Mouse (Mus musculus) adrenal gland, adult 18-20 months (tissue): ENCODE measurements around the gene Car10. TPM values are rescaled to one million over a fixed set of nuclear protein-coding genes. Genes with fewer than 3 reads are reported as not detected.
"Not testable (repeated sequence)": the region's sequence is repeated elsewhere in the genome, so short reads cannot be mapped to it uniquely, and the experiment has no call there.

Experiments used
- DNase-seq, 2 experiments: peaks; one replicate each; pipeline ENCODE4 v3.0.0; 2021 to 2022; ENCODE audit warnings: low spot score in 2 of 2
- total RNA-seq, 2 experiments: library from RNA; stranded (reverse); gene quantifications; 1 replicate in 1 of 2; 2 replicates in 1 of 2; pipeline ENCODE4 v1.2.3; 2021

Gene Car10
- total RNA-seq, 2 experiments from 2014 or later: 0.17 TPM; not detected in 1

DNA sequence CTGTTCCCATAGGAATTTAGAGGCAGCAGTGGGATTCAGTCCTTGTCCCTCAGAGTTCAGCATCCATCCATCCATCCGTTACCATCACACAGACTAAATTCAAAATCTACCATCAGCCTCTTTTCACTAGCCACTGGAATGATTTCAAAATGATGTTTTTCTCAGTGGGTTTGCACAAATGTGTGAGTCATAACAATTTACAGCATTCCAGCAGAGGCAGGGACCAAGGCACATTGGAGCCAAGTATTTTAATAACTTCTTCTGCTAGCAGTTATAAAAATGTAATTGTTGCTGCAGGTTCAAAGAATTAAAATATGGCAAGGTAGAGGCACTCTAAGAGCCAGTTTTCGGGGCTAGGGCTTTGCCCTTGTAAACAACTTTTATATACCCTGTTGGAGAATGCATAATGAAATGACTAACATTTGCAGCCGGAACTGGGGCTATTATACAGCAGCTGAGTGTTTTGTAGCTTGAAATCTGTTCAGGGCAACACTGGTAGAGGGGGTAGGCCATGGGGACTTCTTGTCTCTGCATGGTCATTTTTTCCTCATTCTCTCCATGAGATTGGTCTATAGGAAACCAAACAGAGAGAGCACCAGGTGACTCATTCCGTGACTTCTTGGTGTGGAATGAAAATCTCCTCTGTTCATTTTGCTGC, 276.0 kb downstream of the Car10 start:
- no peak for DNase-seq

DNA sequence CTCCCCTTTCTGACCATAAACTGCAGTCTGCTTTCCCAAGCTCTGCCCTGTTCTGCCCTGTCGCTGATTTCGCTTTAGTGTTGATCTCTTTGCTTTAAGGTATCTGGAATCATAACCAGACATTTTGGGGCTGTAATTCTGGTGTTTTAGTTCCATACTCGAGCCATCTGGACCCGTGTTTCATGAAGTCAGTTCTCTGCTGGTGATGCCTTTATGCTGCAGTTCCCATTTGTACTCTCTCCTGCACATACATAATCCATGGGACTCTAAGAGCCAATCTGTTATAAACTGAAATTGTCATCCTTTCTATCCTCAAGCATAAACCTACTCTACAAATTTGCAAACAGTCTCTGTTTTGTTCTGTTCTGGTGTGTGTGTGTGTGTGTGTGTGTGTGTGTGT, 293.3 kb downstream of the Car10 start:
- no peak for DNase-seq

GRCm38 (mm10) chr11:93393371-93393770, 295.5 kb downstream of the Car10 start:
- DNase-seq: not testable (repeated sequence)

- no peak for DNase-seq
These were observed 298.5 kb downstream of the Car10 start for GRCm38 (mm10) chr11:93396356-93396755.

- DNase-seq: not testable (repeated sequence)
These were observed 303.3 kb downstream of the Car10 start for GRCm38 (mm10) chr11:93401167-93401566.

GRCm38 (mm10) chr11:93407981-93408380, 310.2 kb downstream of the Car10 start:
- DNase-seq: no peak

- DNase-seq: no peak
These were observed 333.7 kb downstream of the Car10 start for GRCm38 (mm10) chr11:93431482-93431881.

- DNase-seq: no peak
These were observed 337.4 kb downstream of the Car10 start for GRCm38 (mm10) chr11:93434997-93435915.

DNA sequence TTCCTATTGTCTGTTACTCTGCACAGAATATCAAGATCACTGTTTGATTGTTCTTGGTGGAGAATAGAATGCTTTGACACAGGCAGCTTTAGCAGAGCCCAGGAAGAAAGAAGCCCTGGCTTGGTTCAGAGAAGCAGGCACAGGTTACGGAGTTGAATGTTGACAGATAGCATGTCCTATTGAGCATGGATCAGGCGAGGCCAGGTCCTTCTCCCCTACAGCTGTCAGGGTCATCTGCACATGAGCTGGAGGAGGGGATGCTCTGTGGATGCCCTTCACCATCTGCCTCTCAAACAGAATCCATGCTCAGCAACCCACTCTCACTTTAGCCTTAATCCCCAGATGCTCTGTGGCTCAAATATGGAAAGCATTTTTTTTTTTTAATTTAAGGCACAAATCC, 339.1 kb downstream of the Car10 start:
- no peak for DNase-seq

DNA sequence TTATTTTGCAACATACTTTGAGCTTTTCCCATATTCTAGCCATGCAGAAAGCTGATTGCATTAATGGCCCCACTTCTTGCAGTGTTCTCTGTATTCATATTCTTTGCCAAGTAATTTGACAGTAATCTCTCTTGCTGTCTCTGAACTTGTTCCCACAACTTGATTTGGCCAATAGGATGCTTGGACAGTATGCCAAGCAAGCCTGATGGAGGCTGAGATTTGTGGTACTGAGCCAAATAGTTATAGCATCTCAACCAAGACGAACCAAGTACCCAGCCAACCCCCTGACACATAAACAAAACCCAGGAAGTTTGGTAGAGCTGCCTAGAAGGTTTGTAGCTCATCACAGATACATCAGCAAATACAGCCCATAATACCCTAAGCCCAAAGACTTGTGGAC, 342.6 kb downstream of the Car10 start:
- DNase-seq: no peak

GRCm38 (mm10) chr11:93443777-93444176, 345.9 kb downstream of the Car10 start:
- DNase-seq: no peak

GRCm38 (mm10) chr11:93444741-93445140, 346.9 kb downstream of the Car10 start:
- no peak for DNase-seq

DNA sequence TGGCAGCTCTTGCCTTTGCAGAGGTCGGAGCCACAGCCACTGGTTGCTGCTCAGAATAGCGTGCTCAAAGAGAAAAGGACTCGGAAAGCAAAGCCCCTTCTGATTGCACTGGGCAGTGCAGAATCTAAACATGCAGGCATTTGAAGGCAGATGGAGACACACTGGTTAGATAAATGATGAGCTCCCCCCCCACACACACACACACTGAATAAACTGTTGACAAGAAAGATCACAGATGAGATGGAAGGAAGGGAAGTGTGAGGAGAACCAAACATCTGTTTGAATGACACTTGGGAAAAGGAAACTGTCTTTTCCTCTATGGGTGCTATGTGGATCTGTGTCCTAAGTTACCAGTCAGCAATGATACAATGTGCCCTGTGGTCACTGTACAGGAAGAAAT, 349.7 kb downstream of the Car10 start:
- no peak for DNase-seq

GRCm38 (mm10) chr11:93448290-93449256, 350.7 kb downstream of the Car10 start:
- no peak for DNase-seq

GRCm38 (mm10) chr11:93450535-93450934, 352.7 kb downstream of the Car10 start:
- DNase-seq: no peak

DNA sequence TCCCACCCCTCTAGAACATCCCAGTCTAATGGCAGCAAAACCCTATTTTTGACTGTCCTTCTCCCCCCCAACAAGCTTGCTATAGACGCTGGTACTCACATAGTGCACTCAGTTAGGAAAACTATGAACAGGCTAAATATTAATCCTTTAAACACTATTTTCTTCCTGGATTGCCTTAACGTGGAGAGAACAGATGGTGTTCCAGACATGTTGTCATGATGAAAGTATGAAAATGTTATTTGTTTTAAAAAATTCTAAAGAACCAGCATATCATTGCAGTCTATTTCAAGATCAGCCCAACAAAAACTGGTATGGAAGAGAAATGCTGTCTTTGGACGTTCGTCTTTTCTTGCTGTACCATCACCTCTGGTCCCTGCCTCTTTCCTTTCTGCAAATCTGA, 368.4 kb downstream of the Car10 start:
- no peak for DNase-seq

- DNase-seq: no peak
These were observed 369.9 kb downstream of the Car10 start for GRCm38 (mm10) chr11:93467711-93468110.

DNA sequence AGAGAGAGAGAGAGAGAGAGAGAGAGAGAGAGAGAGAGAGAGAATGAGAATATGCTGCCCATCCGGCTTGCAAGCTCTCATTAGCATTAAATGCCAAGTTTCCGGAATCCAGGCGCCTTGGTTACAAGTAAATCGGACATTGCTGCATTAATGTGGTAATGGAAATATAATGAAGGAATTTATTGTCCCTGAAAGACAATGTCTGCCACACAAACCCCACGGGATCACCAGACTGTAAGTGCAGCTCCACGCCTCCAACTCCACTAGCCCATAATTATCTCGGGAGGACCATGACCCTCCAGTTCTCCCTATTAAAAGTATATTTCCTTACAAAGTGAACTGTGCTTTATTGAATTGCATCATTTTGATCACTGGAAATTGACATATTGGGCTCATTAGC, 372.9 kb downstream of the Car10 start:
- DNase-seq: no peak

DNA sequence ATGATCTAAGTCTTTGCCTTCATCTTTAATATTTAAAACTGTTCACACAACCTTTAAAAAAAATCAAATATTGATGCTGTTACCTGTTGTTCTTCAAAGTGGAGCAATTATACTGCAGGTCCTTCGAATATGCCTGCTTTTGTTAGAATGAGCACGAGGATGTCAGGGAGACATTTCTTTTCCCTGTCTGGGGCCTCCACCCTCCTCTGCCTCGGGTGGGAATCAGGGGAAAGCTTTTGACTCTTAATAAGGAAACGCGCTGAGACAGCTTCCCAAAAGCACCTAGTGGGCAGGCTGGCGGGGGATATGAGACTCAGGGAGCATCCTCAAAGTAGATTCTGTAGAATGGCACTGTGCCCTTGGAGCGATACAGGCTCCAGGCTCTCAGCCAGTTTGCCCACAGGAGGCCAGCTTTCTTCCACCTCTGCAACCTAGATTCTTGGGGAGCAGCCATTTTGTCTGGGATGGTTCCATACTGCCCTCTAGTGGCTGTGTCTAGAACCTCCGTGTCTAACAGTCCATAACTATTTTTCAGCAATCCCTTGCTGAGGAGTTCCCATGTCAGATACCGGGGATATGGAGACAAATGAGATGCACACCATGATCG, 373.8 kb downstream of the Car10 start:
- peak; percentile 50 to 57 for DNase-seq

DNA sequence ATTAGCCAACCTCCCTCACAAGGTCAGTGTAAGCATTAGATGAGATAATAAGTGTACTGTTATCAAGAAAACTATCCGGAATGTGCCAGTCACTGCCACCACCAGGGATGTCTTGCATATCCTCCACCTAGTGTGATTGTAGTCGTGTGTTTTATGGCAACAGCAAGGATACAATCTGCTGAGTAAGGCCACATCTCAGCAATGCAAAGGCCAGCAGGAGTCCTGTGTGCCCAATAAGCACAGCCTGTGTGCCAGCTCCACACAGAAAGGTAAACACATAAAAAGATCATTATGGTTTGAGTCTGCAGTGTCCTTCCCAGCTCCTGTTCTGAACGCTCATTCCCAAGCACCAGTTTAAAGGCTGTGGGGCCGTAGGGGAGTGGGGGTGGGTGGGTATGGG, 386.8 kb downstream of the Car10 start:
- no peak for DNase-seq

DNA sequence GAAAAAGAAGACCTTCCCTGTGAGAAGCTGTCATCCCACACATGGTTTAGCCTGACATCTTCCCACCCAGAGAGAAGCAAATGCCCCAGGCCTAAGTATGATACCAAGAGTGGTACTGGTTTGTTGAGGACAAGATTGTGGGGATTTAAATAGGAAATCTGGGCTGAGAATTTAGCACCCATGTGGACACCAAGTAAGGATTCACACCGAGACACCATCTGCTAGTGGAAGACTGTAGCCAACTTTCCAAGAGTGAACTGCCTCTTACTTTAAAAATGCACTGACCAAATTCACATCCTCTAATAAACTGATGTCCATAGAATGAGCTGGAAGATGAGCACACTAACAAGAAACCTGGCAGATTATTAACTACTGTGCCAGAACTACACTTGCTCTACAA, 389.2 kb downstream of the Car10 start:
- DNase-seq: no peak
